Mouse (Mus musculus) layer of hippocampus, adult 9-11 months (tissue): ENCODE measurements around the gene Gm20388.

Source experiments
- DNase-seq: peaks from one replicate; pipeline ENCODE4 v3.0.0; 2022

Gene Gm20388

GRCm38 (mm10) chr8:123105553-123106326 is 3195.1 kb downstream of the Gm20388 start:
- DNase-seq, result no peak

- no peak for DNase-seq
These were observed 3195.9 kb downstream of the Gm20388 start for GRCm38 (mm10) chr8:123106531-123106930.

- no peak for DNase-seq
These were observed 3197.4 kb downstream of the Gm20388 start for GRCm38 (mm10) chr8:123108010-123108409.

- DNase-seq, result no peak
These were observed 3198.3 kb downstream of the Gm20388 start for GRCm38 (mm10) chr8:123108953-123109352.

GRCm38 (mm10) chr8:123110649-123111048 is 3200.0 kb downstream of the Gm20388 start:
- no peak for DNase-seq

- no peak for DNase-seq
These were observed 3202.3 kb downstream of the Gm20388 start for GRCm38 (mm10) chr8:123112892-123113291.

GRCm38 (mm10) chr8:123113908-123114469 is 3203.3 kb downstream of the Gm20388 start:
- no peak for DNase-seq

- no peak for DNase-seq
These were observed 3204.0 kb downstream of the Gm20388 start for GRCm38 (mm10) chr8:123114644-123115043.

- no peak for DNase-seq
These were observed 3206.6 kb downstream of the Gm20388 start, which contains the start of gene Cpne7 for GRCm38 (mm10) chr8:123117127-123117731. TSS of gene Cpne7 (plus strand) at chr8:123117374.

- DNase-seq, result no peak
These were observed 3207.1 kb downstream of the Gm20388 start for GRCm38 (mm10) chr8:123117744-123118143.

- DNase-seq, result no peak
These were observed 3211.4 kb downstream of the Gm20388 start for GRCm38 (mm10) chr8:123122059-123122458.

GRCm38 (mm10) chr8:123122670-123123069 is 3212.0 kb downstream of the Gm20388 start:
- DNase-seq, result no peak

- DNase-seq, result no peak
These were observed 3215.7 kb downstream of the Gm20388 start for GRCm38 (mm10) chr8:123126193-123126816.

- no peak for DNase-seq
These were observed 3220.4 kb downstream of the Gm20388 start for GRCm38 (mm10) chr8:123131041-123131440.

GRCm38 (mm10) chr8:123132953-123133352 is 3222.3 kb downstream of the Gm20388 start:
- DNase-seq, result no peak

GRCm38 (mm10) chr8:123134149-123134713 is 3223.6 kb downstream of the Gm20388 start:
- no peak for DNase-seq

GRCm38 (mm10) chr8:123135406-123135805 is 3224.8 kb downstream of the Gm20388 start:
- peak; percentile 42 for DNase-seq

GRCm38 (mm10) chr8:123135806-123136205 is 3225.2 kb downstream of the Gm20388 start:
- no peak for DNase-seq

GRCm38 (mm10) chr8:123136287-123136686 is 3225.6 kb downstream of the Gm20388 start:
- no peak for DNase-seq

GRCm38 (mm10) chr8:123137645-123138077 is 3227.0 kb downstream of the Gm20388 start:
- peak; percentile 87 for DNase-seq

GRCm38 (mm10) chr8:123138741-123139140 is 3228.1 kb downstream of the Gm20388 start:
- DNase-seq, result no peak

- DNase-seq, result peak; percentile 74
These were observed 3231.3 kb downstream of the Gm20388 start for GRCm38 (mm10) chr8:123141741-123142462.
